Mouse (Mus musculus): Measurements from ENCODE around the gene Cyp2t4. TPM values are rescaled to one million over a fixed set of nuclear protein-coding genes. Genes with fewer than 3 reads are reported as not detected.

The Cyp2t4 gene
- 0.10 and 0.24 TPM in 2 replicates for polyA plus RNA-seq (2015; fragmentation: Nextera tagmentation; extraction: Ambion mirVana)

- Histone ChIP-seq H3K4me1 (peaks cover 6% of the 10 kb centered on the region; the same call in 1 of the 2 replicates), H3K9ac (no peak within 1 kb of the TSS), H3K36me3 (peaks cover 12% of the 10 kb centered on the region), H3K27me3 (no peaks in the 10 kb centered on the region), H3K4me2 (no peak within 1 kb of the TSS), H3K4me3 (no peak within 1 kb of the TSS), H3K9me3 (no peaks in the 10 kb centered on the region), H3K27ac (peak within 1 kb of the TSS; percentile 76)
- ATAC-seq (ENCODE audit: borderline replicate concordance, extremely low read depth, low FRiP score, low TSS enrichment): peak; percentile 82
- 42% methylated on average over 10 of the region's 10 CpGs for WGBS
Observed at GRCm38 (mm10) chr7:27153205-27153764, at the start of gene Cyp2t4. Cyp2t4 (plus strand) TSS chr7:27153714.

GRCm38 (mm10) chr7:27104882-27105281 lies 48.6 kb upstream of the Cyp2t4 start:
- Histone ChIP-seq H3K27me3 (no peaks in the 10 kb centered on the region), H3K4me1 (no peaks in the 10 kb centered on the region), H3K4me3 (no peak overlapping the region), H3K4me2 (no peak overlapping the region), H3K9me3 (peaks cover 3% of the 10 kb centered on the region; the same call in 1 of the 2 replicates), H3K9ac (no peak overlapping the region), H3K27ac (no peak overlapping the region), H3K36me3 (no peaks in the 10 kb centered on the region)
- ATAC-seq (ENCODE audit: borderline replicate concordance, extremely low read depth, low FRiP score, low TSS enrichment): no peak
- WGBS: 38% methylated on average over 5 of the region's 5 CpGs

DNA sequence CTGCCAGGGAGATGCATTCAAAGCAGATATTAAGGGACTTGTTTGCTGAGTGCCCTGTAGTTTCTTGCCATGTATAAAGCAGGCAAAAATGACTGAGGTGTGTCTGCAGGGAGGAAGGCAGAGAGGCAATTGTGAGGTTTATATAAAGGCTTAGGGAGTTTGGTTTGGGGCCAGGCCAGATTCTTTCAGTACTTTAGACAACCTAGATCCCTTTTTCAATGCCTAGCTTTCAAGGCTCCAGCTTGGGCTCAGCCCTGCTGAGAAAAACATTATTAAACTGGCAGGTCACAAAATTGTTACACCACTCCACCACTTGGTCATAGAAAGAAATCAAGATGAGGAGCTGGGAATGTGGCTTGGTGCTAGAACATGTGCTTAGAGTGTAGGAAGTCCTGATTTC lies 43.2 kb upstream of the Cyp2t4 start:
- Histone ChIP-seq H3K27ac (peak overlapping the region; percentile 53), H3K4me2 (no peak overlapping the region), H3K4me1 (no peaks in the 10 kb centered on the region), H3K27me3 (no peaks in the 10 kb centered on the region), H3K36me3 (no peaks in the 10 kb centered on the region), H3K9me3 (peaks cover 3% of the 10 kb centered on the region; the same call in 1 of the 2 replicates), H3K4me3 (no peak overlapping the region), H3K9ac (no peak overlapping the region)
- peak; percentile 19; the same call in 1 of the 2 replicates for ATAC-seq (ENCODE audit: borderline replicate concordance, extremely low read depth, low FRiP score, low TSS enrichment)

GRCm38 (mm10) chr7:27111038-27111437 lies 42.5 kb upstream of the Cyp2t4 start:
- H3K9me3 ChIP-seq: peaks cover 3% of the 10 kb centered on the region; the same call in 1 of the 2 replicates
- 68% methylated on average over 1 of the region's 1 CpGs for WGBS
- ATAC-seq (ENCODE audit: borderline replicate concordance, extremely low read depth, low FRiP score, low TSS enrichment): peak; percentile 75; the same call in 1 of the 2 replicates
- H3K27me3 ChIP-seq: no peaks in the 10 kb centered on the region
- H3K27ac ChIP-seq: peak overlapping the region; percentile 53; the same call in 1 of the 2 replicates
- H3K36me3 ChIP-seq: no peaks in the 10 kb centered on the region
- no peaks in the 10 kb centered on the region for H3K4me1 ChIP-seq
- H3K9ac ChIP-seq: no peak overlapping the region
- no peak overlapping the region for H3K4me3 ChIP-seq
- H3K4me2 ChIP-seq: no peak overlapping the region

GRCm38 (mm10) chr7:27111987-27112386 lies 41.5 kb upstream of the Cyp2t4 start:
- Histone ChIP-seq H3K4me2 (no peak overlapping the region), H3K27me3 (no peaks in the 10 kb centered on the region), H3K9ac (no peak overlapping the region), H3K27ac (peak overlapping the region; percentile 53), H3K4me3 (no peak overlapping the region), H3K4me1 (no peaks in the 10 kb centered on the region), H3K36me3 (no peaks in the 10 kb centered on the region), H3K9me3 (peaks cover 3% of the 10 kb centered on the region; the same call in 1 of the 2 replicates)
- no peak for ATAC-seq (ENCODE audit: borderline replicate concordance, extremely low read depth, low FRiP score, low TSS enrichment)
- WGBS: 54% methylated on average over 3 of the region's 3 CpGs

DNA sequence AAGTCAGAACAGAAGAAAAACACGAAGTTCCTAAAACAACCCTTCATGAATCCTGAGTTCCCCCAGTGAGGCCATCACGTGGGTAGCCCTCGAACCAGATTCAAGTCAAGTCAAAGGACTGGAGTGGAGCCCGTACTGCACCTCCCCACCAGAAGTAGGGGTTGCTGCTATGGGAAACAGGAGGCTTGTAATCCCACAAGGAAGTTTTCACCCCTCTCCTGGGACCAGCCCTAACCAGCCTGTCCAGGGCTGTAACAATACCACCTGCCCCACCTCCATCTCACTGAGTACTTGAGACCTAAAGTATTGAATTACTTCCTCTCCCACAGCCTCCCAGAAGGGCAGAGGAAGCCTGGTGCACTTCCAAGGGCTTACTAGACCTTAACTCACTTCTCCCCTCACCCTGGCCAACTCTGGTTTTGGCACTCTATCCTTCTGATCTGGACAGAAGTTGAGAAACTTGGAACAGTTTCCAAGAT lies 35.4 kb upstream of the Cyp2t4 start:
- no peak overlapping the region for H3K4me3 ChIP-seq
- H3K9ac ChIP-seq: no peak overlapping the region
- peak; percentile 85 for ATAC-seq (ENCODE audit: borderline replicate concordance, extremely low read depth, low FRiP score, low TSS enrichment)
- H3K9me3 ChIP-seq: no peaks in the 10 kb centered on the region
- H3K27me3 ChIP-seq: no peaks in the 10 kb centered on the region
- no peak overlapping the region for H3K4me2 ChIP-seq
- H3K4me1 ChIP-seq: peaks cover 8% of the 10 kb centered on the region; the same call in 1 of the 2 replicates
- 47% methylated on average over 4 of the region's 4 CpGs for WGBS
- H3K27ac ChIP-seq: peak overlapping the region; percentile 66
- no peaks in the 10 kb centered on the region for H3K36me3 ChIP-seq

- Histone ChIP-seq H3K27me3 (no peaks in the 10 kb centered on the region), H3K4me1 (peaks cover 8% of the 10 kb centered on the region; the same call in 1 of the 2 replicates), H3K4me3 (no peak within 1 kb of the TSS), H3K27ac (peak within 1 kb of the TSS; percentile 66), H3K9me3 (no peaks in the 10 kb centered on the region), H3K4me2 (no peak within 1 kb of the TSS), H3K9ac (no peak within 1 kb of the TSS), H3K36me3 (no peaks in the 10 kb centered on the region)
- ATAC-seq (ENCODE audit: borderline replicate concordance, extremely low read depth, low FRiP score, low TSS enrichment): no peak
Observed at GRCm38 (mm10) chr7:27119676-27120075, 33.8 kb upstream of the Cyp2t4 start, which contains the start of gene Cyp2f2. Cyp2f2 (plus strand) TSS chr7:27119909.

- Histone ChIP-seq H3K36me3 (no peaks in the 10 kb centered on the region), H3K27ac (no peak overlapping the region), H3K4me1 (no peaks in the 10 kb centered on the region), H3K4me2 (no peak overlapping the region), H3K27me3 (no peaks in the 10 kb centered on the region), H3K9me3 (no peaks in the 10 kb centered on the region), H3K4me3 (no peak overlapping the region), H3K9ac (no peak overlapping the region)
- ATAC-seq (ENCODE audit: borderline replicate concordance, extremely low read depth, low FRiP score, low TSS enrichment): no peak
- WGBS: 65% methylated on average over 5 of the region's 5 CpGs
Observed at GRCm38 (mm10) chr7:27124305-27124832, 29.1 kb upstream of the Cyp2t4 start.

GRCm38 (mm10) chr7:27124969-27125368 lies 28.5 kb upstream of the Cyp2t4 start:
- Histone ChIP-seq H3K4me2 (no peak overlapping the region), H3K9me3 (no peaks in the 10 kb centered on the region), H3K9ac (no peak overlapping the region), H3K4me1 (no peaks in the 10 kb centered on the region), H3K27me3 (no peaks in the 10 kb centered on the region), H3K4me3 (no peak overlapping the region), H3K36me3 (no peaks in the 10 kb centered on the region), H3K27ac (no peak overlapping the region)
- ATAC-seq (ENCODE audit: borderline replicate concordance, extremely low read depth, low FRiP score, low TSS enrichment): no peak
- 86% methylated on average over 4 of the region's 4 CpGs for WGBS

GRCm38 (mm10) chr7:27128162-27128561 lies 25.4 kb upstream of the Cyp2t4 start:
- Histone ChIP-seq H3K4me2 (no peak overlapping the region), H3K27ac (no peak overlapping the region), H3K36me3 (no peaks in the 10 kb centered on the region), H3K4me3 (no peak overlapping the region), H3K27me3 (no peaks in the 10 kb centered on the region), H3K9me3 (no peaks in the 10 kb centered on the region), H3K4me1 (peaks cover 8% of the 10 kb centered on the region), H3K9ac (no peak overlapping the region)
- peak; percentile 43; the same call in 1 of the 2 replicates for ATAC-seq (ENCODE audit: borderline replicate concordance, extremely low read depth, low FRiP score, low TSS enrichment)
- 43% methylated on average over 3 of the region's 3 CpGs for WGBS

DNA sequence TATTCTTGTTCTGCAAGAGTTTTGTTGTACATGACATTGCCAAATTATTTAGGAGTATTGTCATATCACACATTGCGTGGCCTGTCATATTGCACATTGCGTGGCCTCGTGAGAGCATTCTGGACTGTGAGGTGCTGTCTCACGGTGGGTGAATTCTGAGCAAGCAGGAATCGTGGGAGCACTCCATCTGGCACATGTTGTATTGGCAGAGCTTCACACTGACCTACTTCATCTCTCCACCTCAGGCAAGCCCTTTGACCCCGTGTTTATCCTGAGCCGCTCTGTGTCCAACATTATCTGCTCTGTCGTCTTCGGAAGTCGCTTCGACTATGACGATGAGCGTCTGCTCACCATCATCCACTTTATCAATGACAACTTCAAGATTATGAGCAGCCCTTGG lies 24.6 kb upstream of the Cyp2t4 start:
- Histone ChIP-seq H3K9me3 (no peaks in the 10 kb centered on the region), H3K27ac (no peak overlapping the region), H3K4me2 (no peak overlapping the region), H3K9ac (no peak overlapping the region), H3K4me3 (no peak overlapping the region), H3K27me3 (no peaks in the 10 kb centered on the region), H3K36me3 (no peaks in the 10 kb centered on the region), H3K4me1 (peaks cover 9% of the 10 kb centered on the region)
- WGBS: 56% methylated on average over 13 of the region's 13 CpGs
- ATAC-seq (ENCODE audit: borderline replicate concordance, extremely low read depth, low FRiP score, low TSS enrichment): no peak

GRCm38 (mm10) chr7:27129811-27130210 lies 23.7 kb upstream of the Cyp2t4 start:
- no peaks in the 10 kb centered on the region for H3K36me3 ChIP-seq
- no peaks in the 10 kb centered on the region for H3K27me3 ChIP-seq
- no peaks in the 10 kb centered on the region for H3K9me3 ChIP-seq
- no peak overlapping the region for H3K9ac ChIP-seq
- no peak overlapping the region for H3K4me2 ChIP-seq
- H3K4me1 ChIP-seq: peaks cover 9% of the 10 kb centered on the region
- no peak overlapping the region for H3K27ac ChIP-seq
- WGBS: 81% methylated on average over 12 of the region's 12 CpGs
- H3K4me3 ChIP-seq: no peak overlapping the region
- no peak for ATAC-seq (ENCODE audit: borderline replicate concordance, extremely low read depth, low FRiP score, low TSS enrichment)
